Mouse (Mus musculus): ENCODE measurements around the gene Ptprn. TPM values are rescaled to one million over a fixed set of nuclear protein-coding genes. Genes with fewer than 3 reads are reported as not detected.
"Not testable (repeated sequence)": the region's sequence is repeated elsewhere in the genome, so short reads cannot be mapped to it uniquely, and the experiment has no call there.

The Ptprn gene
- total RNA-seq, 2 experiments from 2014 or later: 372 to 375 TPM

- no peak for DNase-seq
Measured at GRCm38 (mm10) chr1:75252308-75252707, 12.0 kb downstream of the Ptprn start.

DNA sequence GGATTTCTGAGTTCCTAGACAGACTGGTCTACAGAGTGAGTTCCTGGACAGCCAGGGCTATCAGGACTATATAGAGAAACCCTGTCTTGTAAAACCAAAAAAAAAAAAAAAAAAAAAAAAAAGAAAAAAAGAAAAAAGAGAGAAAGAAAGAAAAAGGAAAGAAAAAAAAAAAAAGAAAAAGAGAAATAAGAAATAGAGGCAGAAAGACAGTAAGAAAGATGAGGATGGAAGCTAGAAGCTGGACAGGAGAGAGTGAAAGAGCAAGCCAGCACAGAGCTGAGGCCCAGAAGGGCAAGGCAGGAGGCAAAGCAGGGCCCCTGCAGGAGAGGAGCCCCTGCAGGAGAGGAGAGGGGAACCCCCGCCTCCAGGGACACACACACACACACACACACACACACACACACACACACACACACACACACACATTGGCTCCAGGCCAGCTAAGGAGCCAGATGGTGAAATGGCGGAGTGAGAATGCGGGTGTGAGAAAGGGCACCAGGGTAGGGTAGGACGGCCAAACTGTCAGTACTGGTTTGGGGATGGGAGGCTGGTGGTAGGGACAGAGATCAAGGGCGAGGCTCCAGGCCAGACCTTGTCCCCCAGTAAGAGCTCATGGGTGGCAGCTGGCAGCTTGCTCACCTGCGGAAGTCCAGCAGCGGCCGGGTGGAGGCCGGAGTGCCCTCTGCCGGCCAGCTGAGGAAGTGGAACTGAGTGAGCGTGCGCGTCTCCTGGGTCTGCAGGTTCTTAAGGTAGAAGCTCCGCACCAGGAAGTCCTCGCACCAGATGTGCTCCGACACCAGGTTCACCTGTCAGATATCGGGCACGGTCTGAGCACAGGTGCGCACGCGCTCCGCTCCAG is 13.0 kb downstream of the Ptprn start:
- DNase-seq: peak in 1 of 2 experiments; percentile 71

DNA sequence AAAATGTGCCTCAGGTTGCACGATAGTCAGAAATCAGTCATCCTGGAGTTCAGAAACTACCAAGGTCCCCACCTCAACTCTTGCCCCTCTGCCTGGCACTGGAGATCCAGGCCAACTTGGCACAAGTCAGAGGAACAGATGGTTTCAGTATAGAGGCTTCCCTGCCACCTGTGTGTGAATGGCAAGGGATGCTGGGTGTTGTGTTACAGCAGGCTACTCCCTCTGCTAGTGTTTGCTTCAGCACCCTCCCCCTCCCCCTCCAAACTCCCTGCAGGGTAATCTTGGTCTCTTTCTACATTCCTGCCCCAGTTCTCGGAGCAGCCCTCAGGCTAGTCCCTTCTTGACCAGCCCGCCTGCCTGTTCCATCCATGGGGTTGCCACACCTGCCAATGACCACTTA is 13.8 kb downstream of the Ptprn start:
- DNase-seq: no peak

GRCm38 (mm10) chr1:75248041-75248772 is 16.1 kb downstream of the Ptprn start:
- DNase-seq: no peak

DNA sequence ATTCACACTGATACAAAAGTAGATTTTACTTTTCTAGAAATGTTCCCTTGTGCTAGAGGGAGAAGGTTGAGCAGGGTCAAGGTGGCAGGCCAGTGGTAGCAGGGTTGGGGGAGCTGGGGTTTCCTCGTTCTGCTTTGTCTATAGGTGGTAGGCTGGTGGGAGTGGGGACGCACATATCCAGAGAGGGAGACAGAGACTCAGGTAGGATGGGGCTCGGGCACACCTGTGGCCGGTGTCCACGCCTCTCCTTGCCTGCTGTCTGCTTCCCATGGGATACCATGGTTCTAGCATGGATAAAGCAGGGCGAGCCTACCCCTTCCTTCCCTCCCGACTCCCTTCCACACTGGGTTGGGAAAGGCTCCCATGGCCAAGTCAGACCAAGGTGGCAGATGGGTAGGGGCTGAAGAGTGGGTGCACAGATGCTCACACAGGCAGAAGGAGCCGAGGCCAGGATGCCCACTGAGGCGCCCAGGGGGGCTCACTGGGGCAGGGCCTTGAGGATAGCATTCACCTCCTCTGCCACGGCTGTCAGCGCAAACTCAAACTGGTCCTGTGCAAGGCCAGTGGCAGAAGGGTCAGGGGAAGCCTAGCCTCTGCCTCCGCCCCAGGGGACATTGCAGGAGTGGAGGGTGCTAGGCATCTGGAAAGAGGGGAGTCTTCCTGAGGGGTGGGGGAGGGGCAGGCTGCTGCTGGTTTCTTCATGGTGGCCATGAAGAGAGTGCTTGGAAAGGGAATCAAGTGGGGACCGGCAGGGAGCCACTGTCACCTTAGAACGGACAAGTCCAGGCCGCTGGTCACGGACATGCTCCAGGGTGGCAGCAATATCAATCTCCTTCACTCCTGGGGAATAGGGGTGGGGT is 17.0 kb downstream of the Ptprn start:
- DNase-seq: no peak

DNA sequence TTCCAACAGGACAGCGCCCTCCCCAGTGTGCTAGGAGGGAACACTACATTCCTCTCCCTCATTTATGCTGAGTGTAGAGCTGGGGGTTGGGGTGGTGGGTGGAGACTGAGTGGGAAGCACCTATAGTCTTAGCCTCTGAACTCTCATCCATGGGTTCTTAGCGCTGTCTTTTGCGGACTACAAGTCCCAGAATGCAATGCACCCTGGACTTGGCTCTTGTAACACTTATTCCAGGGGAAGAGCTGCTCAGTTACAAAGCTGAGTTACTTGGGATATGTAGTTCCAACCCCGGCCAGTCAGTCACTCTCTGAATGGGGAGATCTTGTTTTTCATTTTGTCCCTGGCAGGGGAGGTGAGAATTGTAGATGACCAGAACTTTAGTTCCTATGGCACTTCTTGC is 19.5 kb downstream of the Ptprn start:
- DNase-seq: peak in 1 of 2 experiments; percentile 49

DNA sequence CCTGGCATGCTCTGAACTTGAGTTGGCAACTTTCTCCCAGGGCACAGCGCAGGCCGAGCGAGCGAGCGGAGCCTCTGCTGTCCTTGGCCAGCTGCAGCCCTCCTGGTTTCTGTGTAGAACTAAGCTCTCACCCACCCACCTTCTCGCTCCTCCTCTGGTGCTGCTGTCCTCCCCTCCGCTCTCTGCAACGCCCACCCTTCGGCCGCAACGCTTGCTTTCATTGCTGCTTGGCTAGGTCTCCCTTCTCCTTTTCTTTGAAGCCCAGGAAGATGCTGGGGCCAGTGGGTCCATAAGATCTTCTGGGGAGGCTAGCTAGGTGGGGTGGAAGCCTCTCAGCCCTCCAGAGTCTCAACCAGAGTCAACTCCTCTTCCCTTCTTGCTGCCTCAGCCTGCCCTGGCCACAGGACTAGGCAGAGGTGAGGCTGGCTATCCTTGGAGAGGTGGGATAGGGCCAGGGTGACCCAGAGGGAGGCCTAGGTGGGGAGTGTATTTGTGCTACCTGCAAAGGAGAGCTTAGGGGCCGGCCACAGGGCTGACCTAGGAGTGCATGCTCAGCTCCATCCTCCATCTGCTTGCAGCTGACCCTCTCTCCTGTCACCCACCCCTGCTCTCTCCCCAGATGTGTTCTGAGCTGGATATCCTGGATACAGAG is 20.0 kb downstream of the Ptprn start:
- no peak for DNase-seq

DNA sequence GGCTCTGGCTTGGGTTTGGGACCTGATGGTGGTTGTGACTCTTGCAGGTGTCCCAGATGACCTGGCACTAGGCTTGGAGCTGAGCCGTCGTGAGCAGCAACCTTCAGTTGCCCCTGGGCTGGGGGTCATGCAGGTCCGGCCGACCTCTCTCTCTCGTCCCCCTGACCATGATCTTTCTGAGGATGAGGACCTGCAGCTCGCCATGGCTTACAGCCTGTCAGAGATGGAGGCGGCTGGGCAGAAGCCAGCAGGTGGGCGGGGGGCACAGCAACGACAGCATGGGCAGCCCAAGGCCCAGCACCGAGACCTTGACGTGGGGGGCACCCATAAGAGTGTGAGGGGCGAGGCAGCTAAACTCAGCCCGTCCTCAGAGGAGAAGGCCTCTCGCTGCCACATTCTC is 20.9 kb downstream of the Ptprn start:
- no peak for DNase-seq

DNA sequence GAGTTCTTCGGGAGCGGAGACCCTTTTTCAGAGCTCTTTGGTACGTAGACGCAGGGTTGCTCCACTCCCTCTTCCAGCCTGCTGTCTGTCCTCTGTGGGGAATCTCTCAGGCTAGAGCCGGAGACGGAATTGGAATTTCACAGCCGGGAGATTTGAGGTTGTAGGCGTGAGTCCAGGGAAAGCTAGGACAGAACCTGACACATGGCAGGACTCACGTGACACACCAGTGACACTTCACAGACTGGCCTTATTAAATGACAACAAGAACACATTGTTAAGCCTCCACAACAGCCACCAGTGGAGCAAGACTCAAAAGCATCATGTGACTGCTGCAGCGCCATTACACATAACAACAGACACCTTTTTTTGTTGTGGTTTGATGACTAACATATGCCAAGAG is 24.7 kb downstream of the Ptprn start:
- DNase-seq: no peak

GRCm38 (mm10) chr1:75236117-75237050 is 27.9 kb downstream of the Ptprn start, which contains the start of gene Dnajb2:
Gene Dnajb2 (plus strand): TSS chr1:75236406.
- peak; percentile 82 to 83 for DNase-seq

DNA sequence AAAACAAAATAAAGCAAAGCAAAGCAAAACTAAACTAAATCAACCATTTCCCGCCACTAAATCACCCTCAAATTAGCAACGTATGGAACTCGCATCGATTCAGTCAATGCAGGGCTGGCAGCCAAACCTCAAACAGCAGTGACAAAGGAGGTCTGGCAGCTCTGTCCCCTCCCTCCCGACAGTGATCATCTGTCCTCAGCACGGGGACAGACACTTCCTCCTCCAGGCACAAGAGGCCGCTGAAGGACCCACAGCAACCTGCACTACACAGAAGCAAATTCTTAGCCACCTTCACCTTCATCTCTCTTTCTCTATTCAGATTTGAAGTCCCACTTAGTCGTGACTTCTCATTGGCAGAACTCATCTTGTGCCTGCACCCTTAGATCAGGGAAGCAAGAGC is 29.7 kb downstream of the Ptprn start:
- DNase-seq: peak in 1 of 2 experiments; percentile 71

DNA sequence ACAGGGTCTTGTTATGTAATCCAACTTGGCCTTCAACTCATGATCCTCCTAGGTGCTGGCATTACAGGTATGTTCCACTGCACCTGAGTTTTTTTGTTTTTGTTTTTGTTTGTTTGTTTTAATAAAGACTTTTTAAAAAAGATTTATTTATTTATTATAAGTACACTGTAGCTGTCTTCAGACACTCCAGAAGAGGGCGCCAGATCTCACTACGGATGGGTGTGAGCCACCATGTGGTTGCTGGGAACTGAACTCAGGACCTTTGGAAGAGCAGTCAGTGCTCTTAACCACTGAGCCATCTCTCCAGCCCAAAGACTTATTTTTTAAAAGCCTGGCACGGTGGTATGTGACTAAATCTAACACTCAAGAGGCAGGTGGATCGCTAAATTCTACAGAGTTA is 31.8 kb downstream of the Ptprn start:
- DNase-seq: not testable (repeated sequence)

- DNase-seq: no peak
Measured at GRCm38 (mm10) chr1:75231664-75232152, 32.6 kb downstream of the Ptprn start, which contains the start of gene A630095N17Rik. Gene A630095N17Rik (minus strand): TSS chr1:75232102.

DNA sequence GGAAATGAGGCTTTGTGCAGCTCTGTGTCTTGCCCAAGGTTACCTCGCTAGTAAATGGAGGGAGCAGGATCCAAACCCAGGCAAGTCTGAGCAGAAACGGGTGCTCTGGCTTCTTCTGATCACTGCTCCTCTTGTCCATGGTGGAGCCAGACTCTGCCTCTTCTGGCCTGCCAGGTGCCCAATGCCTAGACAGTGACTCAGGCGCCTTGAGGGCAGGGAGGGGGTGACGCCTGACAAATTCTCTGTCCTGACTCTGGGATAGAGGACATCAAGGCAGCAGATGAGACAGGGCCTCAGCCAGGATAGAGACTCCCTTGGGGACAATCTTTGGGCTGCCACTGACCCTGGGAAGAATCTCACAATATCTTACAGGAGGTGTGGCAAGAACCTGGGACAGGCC is 33.1 kb downstream of the Ptprn start:
- DNase-seq: no peak

DNA sequence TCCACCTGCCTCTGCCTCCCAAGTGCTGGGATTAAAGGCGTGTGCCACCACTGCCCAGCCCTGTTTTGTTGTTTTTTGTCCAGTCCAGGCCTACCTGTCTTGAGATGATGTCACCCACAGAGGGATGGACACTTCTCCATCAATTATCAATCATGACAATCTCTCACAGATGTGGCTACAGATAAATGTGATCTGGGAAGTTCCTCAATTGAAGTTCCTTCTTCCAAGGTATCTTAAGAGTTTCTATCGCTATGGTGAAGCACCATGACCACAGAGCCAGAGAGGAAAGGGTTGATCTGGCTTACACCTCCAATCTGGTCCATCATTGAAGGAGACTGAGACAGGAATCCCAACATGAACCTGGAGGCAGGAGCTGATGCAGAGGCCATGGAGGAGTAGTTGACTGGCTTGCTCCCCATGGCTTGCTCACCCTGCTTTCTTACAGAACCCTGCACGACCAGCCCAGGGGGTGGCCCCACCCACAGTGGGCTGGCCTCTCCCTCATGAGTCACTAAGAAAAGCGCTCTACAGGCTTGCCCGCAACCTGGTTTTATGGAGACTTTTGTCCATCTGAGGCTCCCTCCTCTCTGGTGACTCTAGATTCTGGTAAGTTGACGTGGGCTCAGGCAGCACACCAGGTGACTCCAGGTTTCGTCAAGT is 33.8 kb downstream of the Ptprn start:
- DNase-seq: no peak

DNA sequence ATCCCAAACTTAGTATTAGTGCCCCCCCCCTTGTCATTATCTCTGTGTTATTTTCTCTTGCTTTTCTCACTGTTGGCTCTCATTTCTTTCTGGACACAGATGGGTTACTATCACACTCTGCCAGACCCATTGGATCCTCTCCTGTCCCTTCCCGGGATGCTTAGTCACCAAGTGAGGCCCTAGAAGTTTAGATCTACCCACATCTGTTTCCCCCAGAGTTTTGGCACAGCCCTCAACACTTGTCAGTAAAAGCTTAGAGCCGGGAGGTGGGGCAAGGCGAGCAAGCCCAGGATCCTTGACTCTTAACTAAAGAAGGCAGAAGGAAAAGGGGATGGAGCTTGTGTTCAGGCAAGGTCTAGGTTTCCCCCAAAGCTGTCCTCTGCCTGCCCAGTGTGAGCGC is 35.1 kb downstream of the Ptprn start:
- no peak for DNase-seq

GRCm38 (mm10) chr1:75227653-75228052 is 36.6 kb downstream of the Ptprn start:
- no peak for DNase-seq

- no peak for DNase-seq
Measured at GRCm38 (mm10) chr1:75226138-75226537, 38.2 kb downstream of the Ptprn start.

GRCm38 (mm10) chr1:75225473-75225872 is 38.8 kb downstream of the Ptprn start:
- no peak for DNase-seq

DNA sequence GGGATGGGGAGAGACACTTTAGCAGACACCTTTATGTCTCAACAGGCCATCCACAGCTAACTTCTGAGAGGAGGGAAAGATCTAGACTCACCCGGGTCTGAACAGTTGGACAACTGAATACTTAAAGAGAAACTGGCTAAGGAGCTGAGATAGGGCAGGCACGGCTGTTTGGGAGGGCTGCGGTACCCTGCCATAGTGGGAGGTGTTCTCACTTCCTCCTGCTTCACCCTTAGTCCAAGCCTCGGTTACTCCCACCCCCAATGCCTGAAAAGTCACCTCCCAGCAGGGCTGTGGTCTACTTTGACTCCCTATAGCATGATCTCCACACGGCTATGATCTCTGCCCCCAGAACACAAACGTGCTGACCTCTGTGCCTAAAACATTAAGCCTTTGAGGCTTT is 40.8 kb downstream of the Ptprn start:
- no peak for DNase-seq
